Mouse (Mus musculus) left cerebral cortex, adult 18-20 months (tissue): Measurements from ENCODE around the gene Acsf2. TPM values are rescaled to one million over a fixed set of nuclear protein-coding genes. Genes with fewer than 3 reads are reported as not detected.
"Not testable (repeated sequence)": the region's sequence is repeated elsewhere in the genome, so short reads cannot be mapped to it uniquely, and the experiment has no call there.

Experiments used
- DNase-seq, 2 experiments: peaks; one replicate each; pipeline ENCODE4 v3.0.0; 2021 to 2022; ENCODE audit warnings: low spot score in 2 of 2, mixed read lengths in 1 of 2
- long read RNA-seq, 2 experiments: library from polyadenylated mRNA; stranded (forward); transcript quantifications; one replicate each; pipeline ENCODE4 v2.0.0; 2021
- total RNA-seq, 2 experiments: library from RNA; stranded (reverse); gene quantifications; 2 replicates each; pipeline ENCODE4 v1.2.3; 2021

The Acsf2 gene
- total RNA-seq = 10 to 100 TPM; 14.1 to 14.9 TPM
- long read RNA-seq, experiment 1, partial matches to known transcripts = 14 of 19 reads
- long read RNA-seq, experiment 1, other reads (novel, unspliced or antisense) = 3 of 19 reads
- long read RNA-seq, experiment 2, partial matches to known transcripts = 6 of 8 reads
- long read RNA-seq, experiment 2, other reads (novel, unspliced or antisense) = 0 of 8 reads

DNA sequence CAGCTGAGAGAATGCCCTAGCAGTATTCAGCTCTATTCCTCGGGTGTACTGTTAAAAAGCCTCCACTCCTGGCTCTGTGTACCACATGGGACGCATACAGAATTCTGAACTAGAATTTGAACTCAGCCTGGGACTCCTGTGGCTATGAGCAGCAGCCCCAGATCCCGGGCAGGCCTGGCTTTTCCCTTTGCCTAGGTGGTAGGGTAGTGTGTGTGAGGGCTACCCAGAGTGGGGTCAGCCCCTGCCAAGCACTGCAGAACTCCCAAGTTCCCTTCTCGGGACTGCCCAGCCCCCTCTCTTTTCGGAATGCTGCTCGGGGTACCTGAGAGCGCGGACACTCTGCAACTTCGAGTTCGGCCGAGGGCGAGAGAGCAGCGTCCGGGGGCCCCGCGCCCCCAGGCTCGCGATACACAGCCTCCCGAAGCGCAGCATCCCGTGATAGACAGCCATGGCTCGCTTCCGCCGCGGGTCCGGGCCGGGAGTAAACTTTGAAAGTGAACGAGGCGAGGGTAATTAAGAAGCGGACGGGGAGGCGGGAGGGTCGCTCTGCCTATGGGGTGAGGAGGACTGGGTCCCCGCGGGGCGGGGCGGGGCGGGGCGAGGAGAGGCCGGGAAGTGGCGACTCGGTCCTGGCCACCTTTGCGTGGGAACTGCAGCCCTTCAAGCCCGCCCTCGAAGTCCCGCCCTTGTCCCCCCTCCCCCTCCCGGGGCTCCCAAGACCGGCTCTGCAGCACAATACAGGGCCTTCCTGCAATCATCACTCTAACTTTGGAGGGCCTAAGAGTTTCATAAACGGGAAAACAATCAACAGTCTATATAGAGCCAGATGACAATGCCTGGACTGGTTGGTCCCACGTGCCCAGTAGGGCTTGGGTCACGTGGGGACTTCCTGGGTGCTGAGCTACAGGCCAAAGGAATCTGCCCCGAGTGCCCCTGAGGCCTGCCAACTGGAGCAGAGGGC is at the start of gene Acsf2:
Gene Acsf2 (minus strand): TSS at position 551 of the 961 bp plus-strand sequence.
- peak in 1 of 2 experiments; percentile 15 for DNase-seq

- DNase-seq = not testable (repeated sequence)
Measured at GRCm38 (mm10) chr11:94651241-94651640, 49.6 kb upstream of the Acsf2 start.

DNA sequence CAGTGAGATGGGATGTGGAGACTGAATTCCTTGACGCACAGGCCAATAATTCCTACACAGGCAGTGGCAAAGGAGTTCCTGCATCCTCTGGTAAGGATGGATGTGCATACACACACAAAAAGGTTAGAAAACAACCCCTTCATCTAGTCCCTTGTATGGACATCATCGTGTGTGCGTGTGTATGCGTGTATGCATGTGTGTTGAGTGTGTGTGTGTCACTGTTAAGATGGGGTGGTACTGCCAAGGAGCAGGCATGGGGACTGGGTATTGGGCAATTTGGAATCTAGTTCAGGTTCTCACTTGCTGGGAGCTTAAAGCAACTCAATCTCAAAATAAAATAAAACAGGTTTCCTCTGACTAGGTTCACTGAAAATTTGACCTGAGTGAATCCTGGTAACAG is 44.8 kb upstream of the Acsf2 start:
- DNase-seq = no peak

DNA sequence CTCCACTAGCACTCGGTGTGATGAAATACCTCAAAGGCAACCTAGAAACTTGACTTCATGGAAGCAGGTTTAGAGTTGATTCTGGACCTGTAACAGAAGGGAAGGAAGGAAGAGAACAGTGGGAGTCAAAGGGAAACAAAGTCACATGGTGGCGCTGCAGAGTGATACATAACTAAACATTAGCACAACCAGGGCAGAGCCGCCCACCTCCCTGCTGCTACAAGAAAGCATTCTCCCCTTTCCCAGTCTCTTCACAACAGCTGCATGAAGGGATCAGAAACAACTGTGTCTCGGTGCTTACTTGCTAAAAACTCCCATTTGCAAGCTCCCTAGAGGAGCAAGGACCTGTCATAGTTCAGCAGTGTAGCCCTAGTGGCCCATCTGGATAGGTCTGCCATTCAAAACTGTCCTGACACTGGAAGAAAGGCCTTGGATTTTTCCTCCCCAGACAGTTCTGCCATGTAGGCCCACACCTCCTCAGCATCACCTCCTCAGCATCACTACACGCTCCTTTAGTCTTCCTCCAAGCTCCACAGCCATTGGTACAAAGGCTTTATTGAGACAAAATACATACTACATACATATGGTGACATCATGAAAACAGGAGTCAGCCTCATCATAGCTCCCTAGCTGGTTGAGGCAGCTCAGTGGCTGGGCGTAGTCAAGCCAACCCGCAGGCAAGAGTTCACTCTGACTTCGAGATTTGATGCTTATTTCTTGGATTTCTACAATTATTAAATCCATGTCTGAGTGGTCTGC is 43.0 kb upstream of the Acsf2 start:
- peak; percentile 21 to 30 for DNase-seq

GRCm38 (mm10) chr11:94634431-94634830 is 32.8 kb upstream of the Acsf2 start:
- DNase-seq = no peak

GRCm38 (mm10) chr11:94632988-94633387 is 31.3 kb upstream of the Acsf2 start:
- DNase-seq = no peak

GRCm38 (mm10) chr11:94631969-94632368 is 30.3 kb upstream of the Acsf2 start:
- DNase-seq = no peak

- peak; percentile 4 to 13 for DNase-seq
Measured at GRCm38 (mm10) chr11:94630199-94631011, 28.7 kb upstream of the Acsf2 start.

GRCm38 (mm10) chr11:94629884-94630198 is 28.2 kb upstream of the Acsf2 start:
- no peak for DNase-seq

DNA sequence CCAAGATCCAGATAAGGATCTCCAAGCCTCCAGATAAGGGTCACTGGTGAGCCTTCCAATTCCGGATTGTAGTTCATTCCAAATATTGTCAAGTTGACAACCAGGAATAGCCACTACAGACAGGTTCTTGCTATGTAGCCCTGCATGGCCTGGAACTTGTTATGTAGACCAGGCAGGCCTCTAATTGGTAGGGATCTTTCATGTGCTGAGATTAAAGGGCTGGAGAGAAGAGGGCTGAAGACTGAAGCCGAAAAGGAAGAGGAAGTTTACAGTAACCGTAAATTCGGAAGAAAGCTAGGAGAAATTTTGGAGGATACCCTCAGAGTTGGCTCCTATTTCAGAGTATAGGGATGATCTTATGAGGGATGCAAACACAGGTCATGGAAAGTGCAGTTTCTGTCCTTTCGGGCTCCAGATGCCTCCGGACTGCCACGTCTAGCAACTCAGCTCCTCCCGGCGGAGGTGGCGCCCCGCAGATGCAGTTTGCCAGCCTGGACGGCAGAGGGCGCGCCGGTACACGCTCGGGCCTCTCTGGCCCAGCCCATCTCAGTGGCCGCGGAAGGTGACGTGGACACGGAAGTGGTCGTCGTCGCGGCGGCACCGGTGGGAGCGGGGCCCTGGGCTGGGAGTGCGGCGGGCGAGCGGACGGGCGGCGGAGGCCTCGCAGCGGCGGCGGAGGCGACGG is 27.7 kb upstream of the Acsf2 start, which contains the start of gene Lrrc59:
Gene Lrrc59 (plus strand): TSS at position 569 of the 685 bp plus-strand sequence.
- peak; percentile 95 to 96 for DNase-seq

GRCm38 (mm10) chr11:94622162-94622561 is 20.5 kb upstream of the Acsf2 start:
- DNase-seq = no peak

DNA sequence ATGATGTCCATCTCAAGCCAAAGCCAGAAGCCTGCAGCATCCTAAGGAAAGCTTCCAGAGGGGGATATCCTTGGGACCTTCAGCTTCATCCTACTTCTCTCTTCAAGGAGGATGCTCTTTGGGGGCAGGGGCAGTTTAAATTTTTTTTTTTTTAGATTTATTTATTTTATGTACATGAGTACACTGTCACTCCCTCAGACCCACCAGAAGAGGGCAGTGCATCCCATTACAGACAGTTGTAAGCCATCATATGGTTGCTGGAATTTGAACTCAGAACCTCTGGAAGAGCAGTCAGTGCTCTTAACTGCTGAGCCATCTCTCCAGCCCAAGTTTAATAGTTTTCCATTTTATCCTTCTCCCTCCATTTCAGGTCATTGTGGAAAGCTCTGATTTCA is 19.8 kb upstream of the Acsf2 start:
- no peak for DNase-seq

GRCm38 (mm10) chr11:94620766-94621457 is 19.2 kb upstream of the Acsf2 start:
- no peak for DNase-seq

DNA sequence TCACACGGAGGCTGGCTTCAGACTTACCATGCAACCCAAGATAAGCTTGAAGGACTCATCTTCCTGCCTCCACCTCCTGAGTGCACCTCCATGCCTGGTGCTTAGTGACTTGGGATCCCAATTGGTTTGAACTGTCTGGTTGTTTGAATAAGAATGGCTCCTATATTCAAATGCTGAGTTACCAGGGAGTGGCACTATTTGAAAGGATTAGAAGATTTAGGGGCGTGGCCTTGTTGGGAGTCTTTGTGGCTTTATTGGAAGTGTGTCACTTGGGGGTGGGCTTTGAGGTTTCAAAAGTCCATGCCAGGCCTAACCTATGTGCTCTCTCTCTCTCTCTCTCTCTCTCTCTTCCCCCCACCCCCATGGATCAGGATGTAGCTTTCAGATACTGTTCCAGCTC is 16.0 kb upstream of the Acsf2 start:
- no peak for DNase-seq

DNA sequence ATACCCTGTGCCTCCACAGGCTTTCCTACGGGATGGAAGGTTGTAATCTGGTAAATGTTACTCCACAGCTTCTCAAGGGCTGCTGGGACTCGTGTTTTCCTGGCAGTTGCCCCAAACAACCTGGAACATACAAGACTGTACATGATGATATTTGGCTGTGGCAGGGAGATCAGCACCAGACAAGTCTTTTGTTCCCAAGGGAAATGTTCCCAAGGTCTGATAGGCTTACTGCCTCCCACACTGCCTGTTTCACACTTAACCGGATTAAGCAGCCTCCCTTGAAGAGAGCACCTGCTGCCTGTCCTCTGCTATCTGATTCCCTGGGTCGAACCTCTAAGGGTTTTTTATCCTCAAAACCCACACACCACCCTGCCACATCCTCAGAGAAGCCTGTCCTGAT is 13.8 kb upstream of the Acsf2 start:
- no peak for DNase-seq

GRCm38 (mm10) chr11:94614603-94615002 is 12.9 kb upstream of the Acsf2 start:
- DNase-seq = no peak

DNA sequence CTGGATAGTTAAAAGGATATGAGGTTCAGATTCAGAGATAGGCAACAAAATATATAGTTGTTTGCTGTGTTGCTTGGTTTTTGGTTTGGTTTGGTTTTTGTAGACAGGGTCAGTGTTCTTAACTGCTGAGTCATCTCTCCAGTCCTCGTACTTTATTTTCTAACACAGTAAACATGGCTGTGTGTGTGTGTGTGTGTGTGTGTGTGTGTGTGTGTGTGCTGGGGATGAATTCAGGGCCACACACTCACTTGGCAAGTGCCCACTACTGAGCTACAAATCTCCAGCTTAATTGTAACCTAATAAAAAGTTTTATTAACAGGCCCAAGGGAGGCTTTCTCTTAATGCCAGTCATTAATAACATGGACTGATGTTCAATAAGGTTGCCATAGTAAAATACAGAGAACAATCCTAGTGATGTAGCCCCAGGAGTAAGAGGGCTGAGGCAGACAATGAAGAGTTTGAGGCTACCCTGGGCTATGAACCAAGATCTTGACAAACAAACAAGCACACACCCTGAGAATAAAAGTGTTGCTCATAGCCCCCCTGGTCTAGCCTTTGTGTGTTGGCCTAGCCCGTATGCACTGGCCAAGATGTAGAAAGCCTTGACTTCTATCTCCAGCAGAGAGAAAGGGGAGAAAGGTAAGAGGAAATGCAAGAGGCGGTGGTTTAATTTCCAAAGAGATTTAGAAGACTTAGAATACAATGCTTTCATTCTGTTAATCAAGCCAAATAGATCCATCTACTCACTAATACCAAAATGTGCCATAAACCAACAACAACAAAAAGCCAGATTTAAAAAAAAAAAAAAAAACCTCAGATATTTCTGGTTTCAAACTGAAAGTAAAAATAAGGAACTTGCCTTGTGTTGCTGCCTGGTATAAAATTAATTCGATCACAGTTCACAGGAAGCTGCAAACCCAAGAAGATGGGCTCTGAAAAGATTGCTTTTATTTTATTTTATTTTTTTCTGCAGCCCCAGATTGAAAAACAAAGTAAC is 9.4 kb upstream of the Acsf2 start:
- no peak for DNase-seq

GRCm38 (mm10) chr11:94602356-94602955 is 785 bp upstream of the Acsf2 start:
- no peak for DNase-seq
